Mouse (Mus musculus): ENCODE data around the gene Iba57.

- TF ChIP-seq CTCF (IDR thresholded peaks at IDR 0.05; ENCODE audit: low read depth, low read length) (no peak), POLR2A (IDR thresholded peaks at IDR 0.05; ENCODE audit: insufficient read depth, low read length) (no peak), EP300 (IDR thresholded peaks at IDR 0.05; ENCODE audit: insufficient read depth, low read depth, low read length) (no peak)
Measured at GRCm38 (mm10) chr11:59164384-59164783, 845 bp upstream of the Iba57 start.
